ENCODE assay signal across 30 mouse cellular contexts in genomic region chr10:44461063-44461462, GRCm38 (mm10).
"Had no signal": no experiment of that assay in that cellular context is flagged by ENCODE, and none has a peak within 500 bp of the region (broad histone marks: within the 10 kb centered on the region; RNA-seq: fewer than 3 reads in every experiment).

No protein-coding gene starts in this region.

- H3K9ac ChIP-seq: limb, embryonic 12.5 days; limb, embryonic 13.5 days; limb, embryonic 15.5 days; liver, embryonic 12.5 days; liver, embryonic 13.5 days; liver, embryonic 14.5 days; liver, embryonic 15.5 days; liver, postnatal 0 days; lung, embryonic 14.5 days; lung, embryonic 15.5 days; midbrain, embryonic 12.5 days; midbrain, embryonic 13.5 days; midbrain, embryonic 15.5 days; neural tube, embryonic 12.5 days; neural tube, embryonic 13.5 days had no signal

- H3K4me2 ChIP-seq: limb, embryonic 12.5 days; limb, embryonic 13.5 days; limb, embryonic 15.5 days; liver, embryonic 11.5 days; liver, embryonic 12.5 days; liver, embryonic 13.5 days; liver, embryonic 15.5 days; lung, embryonic 14.5 days; lung, embryonic 15.5 days; midbrain, embryonic 12.5 days; midbrain, embryonic 13.5 days; midbrain, embryonic 15.5 days; neural tube, embryonic 12.5 days; neural tube, embryonic 13.5 days had no signal

- H3K4me3 ChIP-seq: limb, embryonic 10.5 days; limb, embryonic 12.5 days; limb, embryonic 13.5 days; limb, embryonic 15.5 days; liver, embryonic 12.5 days; liver, embryonic 13.5 days; liver, embryonic 15.5 days; lung, embryonic 15.5 days; megakaryocyte, embryonic 14.5 days; midbrain, embryonic 10.5 days; midbrain, embryonic 12.5 days; midbrain, embryonic 13.5 days; midbrain, embryonic 15.5 days; myocyte; neural tube, embryonic 12.5 days; neural tube, embryonic 13.5 days had no signal

- H3K36me3 ChIP-seq: limb, embryonic 10.5 days; limb, embryonic 12.5 days; limb, embryonic 13.5 days; limb, embryonic 15.5 days; liver, embryonic 12.5 days; liver, embryonic 13.5 days; liver, embryonic 15.5 days; lung, embryonic 15.5 days; midbrain, embryonic 10.5 days; midbrain, embryonic 12.5 days; midbrain, embryonic 13.5 days; midbrain, embryonic 15.5 days; neural tube, embryonic 12.5 days; neural tube, embryonic 13.5 days had no signal

- H3K27ac ChIP-seq: limb, embryonic 12.5 days; limb, embryonic 13.5 days; limb, embryonic 15.5 days; liver, embryonic 12.5 days; liver, embryonic 13.5 days; liver, embryonic 14.5 days; liver, embryonic 15.5 days; lung, embryonic 15.5 days; macrophage; midbrain, embryonic 10.5 days; midbrain, embryonic 12.5 days; midbrain, embryonic 13.5 days; midbrain, embryonic 15.5 days; neural tube, embryonic 12.5 days; neural tube, embryonic 13.5 days had no signal

- DNase-seq: left cerebral cortex, postnatal 4 days; liver; liver, embryonic 13.5 days; liver, postnatal 0 days; lung, adult 18-20 months; lung, adult 2 months; lung, embryonic 14.5 days; lung, postnatal 10 days; lung, postnatal 14 days; lung, postnatal 36 days; midbrain, embryonic 14.5 days had no signal

- ATAC-seq: liver, embryonic 12.5 days; liver, postnatal 0 days; lung, postnatal 0 days; midbrain, embryonic 13.5 days; midbrain, embryonic 15.5 days had no signal

- H3K9me3 ChIP-seq: limb, embryonic 10.5 days; limb, embryonic 12.5 days; limb, embryonic 13.5 days; limb, embryonic 15.5 days; liver, embryonic 12.5 days; liver, embryonic 13.5 days; liver, embryonic 15.5 days; lung, embryonic 15.5 days; megakaryocyte, embryonic 14.5 days; midbrain, embryonic 10.5 days; midbrain, embryonic 12.5 days; midbrain, embryonic 13.5 days; midbrain, embryonic 15.5 days; neural tube, embryonic 12.5 days; neural tube, embryonic 13.5 days had no signal
